Mouse (Mus musculus): ENCODE results near the gene Taok1. TPM values are rescaled to one million over a fixed set of nuclear protein-coding genes. Genes with fewer than 3 reads are reported as not detected.
A peak's percentile ranks its signal among the peaks of the same experiment; 100 is the strongest.

Gene Taok1
- polyA plus RNA-seq, 1 experiment = 9.2 TPM

DNA sequence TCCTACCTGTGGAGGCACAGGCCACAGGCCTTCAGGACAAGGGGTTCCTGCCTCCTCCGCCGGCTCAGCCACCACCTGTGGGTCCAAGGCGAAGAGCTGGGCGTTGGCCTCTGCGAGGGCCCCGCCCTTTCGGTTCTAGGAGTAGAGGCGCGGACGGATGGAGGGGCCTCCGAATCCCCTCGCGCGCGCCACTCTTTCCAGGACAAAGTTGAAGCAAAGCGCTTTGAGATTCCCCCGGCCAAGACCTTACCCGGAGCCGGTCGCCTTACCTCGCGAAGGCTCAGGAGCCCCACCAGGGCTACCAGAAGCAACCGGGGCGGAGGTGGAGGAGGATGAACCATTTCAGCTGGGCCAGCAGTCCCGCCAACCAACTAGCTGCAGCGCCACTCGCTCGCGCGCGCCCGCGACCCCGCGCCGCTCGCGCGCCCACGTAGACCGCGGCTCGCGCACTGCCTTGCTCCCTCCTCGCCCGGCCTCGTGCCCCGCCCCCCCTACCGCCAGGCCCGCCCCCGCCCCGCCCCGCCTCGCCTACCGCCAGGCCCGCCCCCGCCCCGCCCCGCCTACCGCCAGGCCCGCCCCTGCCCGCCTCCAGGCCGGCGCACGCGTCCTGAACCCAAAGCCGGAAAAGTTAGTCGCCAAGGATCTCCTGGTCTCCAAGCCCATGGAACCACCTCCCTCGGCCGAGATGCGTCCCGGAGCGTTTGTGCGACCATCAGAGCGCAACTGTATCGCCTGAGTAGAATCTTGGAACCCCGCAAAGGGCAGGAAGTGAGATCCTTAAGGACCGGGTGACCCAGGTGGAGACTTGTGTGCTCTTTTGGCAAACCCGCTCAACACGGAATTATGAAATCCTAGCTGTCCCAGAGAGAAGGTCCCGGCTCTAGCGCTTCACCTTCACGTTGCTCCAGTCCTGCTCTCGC, 94.5 kb downstream of the Taok1 start:
- DNase-seq = peak; percentile 82

DNA sequence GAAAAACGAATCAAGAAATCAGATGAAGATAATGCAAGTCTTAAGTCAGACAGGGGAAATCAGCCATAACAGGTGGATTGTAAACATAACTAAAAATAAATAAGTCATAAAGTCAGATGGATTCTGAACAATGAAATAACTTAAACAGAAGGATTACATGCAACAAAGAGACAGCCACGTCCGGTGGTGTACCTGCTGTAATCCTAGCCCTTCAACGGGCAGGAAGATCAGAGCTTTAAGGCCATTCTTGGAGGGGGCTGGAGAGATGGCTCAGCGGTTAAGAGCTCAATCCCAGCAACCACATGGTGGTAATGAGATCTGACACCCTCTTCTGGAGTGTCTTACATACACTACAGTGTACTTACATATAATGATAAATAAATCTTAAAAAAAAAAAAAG, 96.3 kb downstream of the Taok1 start:
- TF ChIP-seq CTCF (IDR thresholded peaks at IDR 0.05; ENCODE audit: insufficient read depth, low read length) (no peak), POLR2A (IDR thresholded peaks at IDR 0.05; ENCODE audit: borderline replicate concordance, extremely low read depth, low read depth, low read length) (no peak)
- no peak for DNase-seq
- Histone ChIP-seq H3K4me1 (ENCODE audit: control insufficient read depth, insufficient read depth, low read length) (peaks cover 21% of the 10 kb centered on the region), H3K4me3 (replicated peaks; ENCODE audit: extremely low read depth, low read depth, low read length) (no peak overlapping the region)
- WGBS = 57% methylated on average over 5 of the region's 5 CpGs

More for the DNA sequence above, 94.5 kb downstream of the Taok1 start:
- Histone ChIP-seq H3K4me1 (ENCODE audit: control insufficient read depth, insufficient read depth, low read length) (peaks cover 20% of the 10 kb centered on the region), H3K4me3 (replicated peaks; ENCODE audit: extremely low read depth, low read depth, low read length) (peak overlapping the region; percentile 84)
- WGBS = under 1% methylated on average over 77 of the region's 84 CpGs
- TF ChIP-seq CTCF (IDR thresholded peaks at IDR 0.05; ENCODE audit: insufficient read depth, low read length) (no peak), POLR2A (IDR thresholded peaks at IDR 0.05; ENCODE audit: borderline replicate concordance, extremely low read depth, low read depth, low read length) (peak; percentile 84; the same call in 1 of the 2 replicates)

DNA sequence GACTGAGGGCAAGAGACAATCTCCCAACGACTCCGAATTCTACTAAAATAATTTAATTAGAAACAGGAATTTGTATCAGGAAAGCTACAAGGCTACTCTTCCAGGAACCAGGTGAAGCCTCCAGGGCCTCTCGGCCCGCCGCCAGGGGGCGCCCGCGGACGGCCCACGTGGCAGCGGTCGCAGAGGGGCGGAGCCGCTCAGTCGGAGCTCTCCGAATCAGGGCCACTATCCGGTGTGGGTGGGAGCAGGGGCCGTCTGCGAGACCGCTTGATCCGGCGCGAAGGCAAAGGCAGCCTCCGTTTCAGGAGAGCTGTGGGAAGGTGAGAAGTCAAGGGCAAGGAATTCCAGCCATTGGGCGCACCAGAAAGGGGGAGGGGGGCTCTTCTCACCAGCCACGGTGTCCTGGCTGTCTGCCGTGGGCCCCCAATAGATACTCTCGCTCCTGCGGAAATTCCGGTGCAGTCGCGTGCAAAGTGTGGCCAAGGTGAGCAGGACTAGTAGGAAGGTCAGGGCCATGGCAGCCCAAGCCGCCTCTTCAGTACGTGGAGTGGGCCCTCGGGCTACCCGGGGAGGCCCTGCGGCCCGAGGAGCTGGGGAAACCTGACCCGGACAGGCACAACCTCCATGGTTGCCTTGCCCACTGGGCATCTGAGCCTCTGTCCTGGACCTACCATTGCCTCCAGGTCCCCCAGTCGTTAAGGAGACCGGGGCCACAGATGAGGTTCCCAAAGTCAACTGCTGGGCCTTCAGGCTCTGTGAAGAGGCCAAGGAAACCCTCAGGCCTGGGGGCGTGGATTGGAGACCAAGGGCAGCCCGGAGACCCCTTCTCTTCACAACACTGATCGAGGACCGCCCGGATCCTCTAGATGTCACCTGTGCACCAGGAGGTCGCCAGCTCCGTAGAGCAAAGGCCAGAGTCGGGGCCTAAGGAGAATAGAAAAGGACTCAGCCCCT, 99.3 kb downstream of the Taok1 start:
- 23% methylated on average over 49 of the region's 49 CpGs for WGBS
- peak overlapping the region; percentile 64 for H3K4me3 ChIP-seq (replicated peaks; ENCODE audit: extremely low read depth, low read depth, low read length)
- TF ChIP-seq CTCF (IDR thresholded peaks at IDR 0.05; ENCODE audit: insufficient read depth, low read length) = peak; percentile 40
- no peak for TF ChIP-seq POLR2A (IDR thresholded peaks at IDR 0.05; ENCODE audit: borderline replicate concordance, extremely low read depth, low read depth, low read length)
- H3K4me1 ChIP-seq (ENCODE audit: control insufficient read depth, insufficient read depth, low read length) = peaks cover 17% of the 10 kb centered on the region
- DNase-seq = peak; percentile 80

DNA sequence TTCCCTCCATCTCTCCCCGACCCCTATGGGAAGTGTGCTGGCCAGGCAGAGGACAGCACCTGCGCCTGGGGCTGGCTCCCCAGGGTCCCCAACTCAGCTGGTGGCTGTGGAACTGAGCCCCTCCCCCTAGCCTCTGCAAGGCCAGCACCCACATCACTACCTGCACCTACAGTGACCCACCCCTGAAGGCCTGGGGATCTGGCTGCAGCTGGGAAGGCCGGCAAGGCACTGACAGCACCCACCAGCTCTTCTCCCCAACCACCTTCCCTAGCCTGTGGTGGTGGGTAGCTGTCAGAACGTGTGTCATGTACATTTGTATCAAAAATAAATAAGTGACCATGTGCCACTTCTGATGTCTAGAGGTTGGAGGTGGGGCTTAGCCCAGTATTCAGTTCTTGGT, 100.2 kb downstream of the Taok1 start:
- TF ChIP-seq POLR2A (IDR thresholded peaks at IDR 0.05; ENCODE audit: borderline replicate concordance, extremely low read depth, low read depth, low read length) (no peak), CTCF (IDR thresholded peaks at IDR 0.05; ENCODE audit: insufficient read depth, low read length) (no peak)
- WGBS = 65% methylated on average over 4 of the region's 4 CpGs
- DNase-seq = no peak

DNA sequence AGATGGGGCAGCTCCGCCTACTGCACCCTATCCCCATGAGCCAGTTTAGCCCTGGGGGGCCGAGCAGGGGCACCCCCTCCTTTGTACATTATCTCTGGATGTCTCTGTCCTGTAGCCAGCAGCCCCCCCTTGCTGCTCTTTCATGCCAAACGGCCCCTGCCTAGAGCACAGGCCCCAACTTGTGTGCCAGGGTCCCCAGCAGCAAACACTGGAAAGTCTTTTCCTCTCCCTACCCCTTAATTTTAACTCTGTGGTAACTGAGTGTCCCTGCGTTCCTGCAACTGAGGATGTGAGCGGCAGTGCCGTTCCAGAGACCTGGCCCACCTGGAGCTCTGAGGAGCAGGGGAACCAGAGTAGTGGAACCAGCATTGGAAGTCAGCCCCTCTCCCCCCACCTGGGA, 100.7 kb downstream of the Taok1 start:
- peak; percentile 3 for DNase-seq
- Histone ChIP-seq H3K4me3 (replicated peaks; ENCODE audit: extremely low read depth, low read depth, low read length) (no peak overlapping the region), H3K4me1 (ENCODE audit: control insufficient read depth, insufficient read depth, low read length) (peaks cover 21% of the 10 kb centered on the region)
- 82% methylated on average over 6 of the region's 6 CpGs for WGBS
- no peak for TF ChIP-seq CTCF (IDR thresholded peaks at IDR 0.05; ENCODE audit: insufficient read depth, low read length)
- TF ChIP-seq POLR2A (IDR thresholded peaks at IDR 0.05; ENCODE audit: borderline replicate concordance, extremely low read depth, low read depth, low read length) = no peak

More for the DNA sequence above, 100.2 kb downstream of the Taok1 start:
- Histone ChIP-seq H3K4me1 (ENCODE audit: control insufficient read depth, insufficient read depth, low read length) (peaks cover 23% of the 10 kb centered on the region), H3K4me3 (replicated peaks; ENCODE audit: extremely low read depth, low read depth, low read length) (no peak overlapping the region)

DNA sequence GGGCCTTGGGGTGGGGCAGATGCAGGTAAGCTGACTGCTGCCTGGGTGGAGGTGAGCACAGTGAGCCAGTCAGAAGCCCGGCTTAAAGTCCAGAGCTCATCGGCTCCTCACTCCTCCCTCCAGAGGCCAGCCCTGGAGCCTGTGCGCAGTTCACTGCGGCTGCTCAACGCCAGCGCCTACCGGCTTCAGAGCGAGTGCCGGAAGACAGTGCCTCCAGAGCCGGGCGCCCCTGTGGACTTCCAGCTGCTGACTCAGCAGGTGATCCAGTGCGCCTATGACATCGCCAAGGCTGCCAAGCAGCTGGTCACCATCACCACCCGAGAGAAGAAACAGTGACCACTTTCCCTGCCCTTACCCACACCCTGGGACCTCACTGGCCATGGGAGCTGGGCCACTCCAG, 101.3 kb downstream of the Taok1 start:
- no peak for TF ChIP-seq POLR2A (IDR thresholded peaks at IDR 0.05; ENCODE audit: borderline replicate concordance, extremely low read depth, low read depth, low read length)
- no peak for TF ChIP-seq CTCF (IDR thresholded peaks at IDR 0.05; ENCODE audit: insufficient read depth, low read length)
- 80% methylated on average over 14 of the region's 14 CpGs for WGBS
- no peak overlapping the region for H3K4me3 ChIP-seq (replicated peaks; ENCODE audit: extremely low read depth, low read depth, low read length)
- peak; percentile 8 for DNase-seq
- peaks cover 21% of the 10 kb centered on the region for H3K4me1 ChIP-seq (ENCODE audit: control insufficient read depth, insufficient read depth, low read length)

DNA sequence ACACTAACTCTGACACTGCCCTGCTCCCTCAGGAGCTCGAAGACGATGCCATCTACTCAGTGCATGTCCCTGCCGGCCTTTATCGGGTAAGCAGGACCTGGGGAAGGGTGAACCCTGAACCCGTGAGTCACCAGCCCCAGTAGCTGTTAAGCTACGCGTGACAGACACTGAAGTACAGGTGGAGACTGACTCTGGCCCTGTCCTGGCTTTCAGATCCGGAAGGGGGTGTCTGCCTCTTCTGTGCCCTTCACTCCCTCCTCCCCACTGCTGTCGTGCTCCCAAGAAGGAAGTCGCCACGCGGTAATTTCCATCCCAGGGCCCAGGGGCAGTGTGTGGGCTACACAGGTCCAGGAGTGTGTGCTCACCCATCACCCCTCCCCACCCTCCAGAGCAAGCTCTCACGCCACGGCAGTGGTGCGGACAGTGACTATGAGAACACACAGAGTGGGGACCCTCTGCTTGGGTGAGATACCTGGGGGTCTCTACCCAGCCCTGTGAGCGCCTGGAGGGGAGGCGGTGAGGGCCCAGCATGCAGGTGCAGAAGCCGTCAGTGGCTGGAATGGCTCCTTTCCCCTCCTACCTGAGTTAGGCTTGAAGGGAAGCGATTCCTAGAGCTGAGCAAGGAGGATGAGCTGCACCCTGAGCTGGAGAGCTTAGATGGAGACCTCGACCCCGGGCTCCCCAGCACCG, 102.2 kb downstream of the Taok1 start:
- H3K4me1 ChIP-seq (ENCODE audit: control insufficient read depth, insufficient read depth, low read length) = peaks cover 21% of the 10 kb centered on the region
- DNase-seq = peak; percentile 2
- no peak overlapping the region for H3K4me3 ChIP-seq (replicated peaks; ENCODE audit: extremely low read depth, low read depth, low read length)
- TF ChIP-seq CTCF (IDR thresholded peaks at IDR 0.05; ENCODE audit: insufficient read depth, low read length) (no peak), POLR2A (IDR thresholded peaks at IDR 0.05; ENCODE audit: borderline replicate concordance, extremely low read depth, low read depth, low read length) (no peak)
- WGBS = 81% methylated on average over 22 of the region's 22 CpGs

DNA sequence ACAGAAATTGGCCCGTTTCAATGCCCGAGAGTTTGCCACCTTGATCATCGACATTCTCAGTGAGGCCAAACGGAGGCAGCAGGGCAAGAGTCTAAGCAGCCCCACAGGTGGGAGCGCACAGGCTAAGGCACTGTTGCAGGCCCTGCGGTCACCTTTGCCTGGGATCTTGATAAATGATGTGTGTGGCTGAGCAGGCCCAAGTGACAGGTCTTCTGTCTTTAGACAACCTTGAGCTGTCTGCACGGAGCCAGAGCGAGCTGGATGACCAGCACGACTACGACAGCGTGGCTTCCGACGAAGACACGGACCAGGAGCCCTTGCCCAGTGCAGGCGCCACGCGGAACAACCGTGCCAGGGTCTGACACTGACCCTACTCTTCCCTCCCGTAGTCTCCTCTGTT, 103.2 kb downstream of the Taok1 start:
- no peak for TF ChIP-seq CTCF (IDR thresholded peaks at IDR 0.05; ENCODE audit: insufficient read depth, low read length)
- H3K4me3 ChIP-seq (replicated peaks; ENCODE audit: extremely low read depth, low read depth, low read length) = no peak overlapping the region
- H3K4me1 ChIP-seq (ENCODE audit: control insufficient read depth, insufficient read depth, low read length) = peaks cover 21% of the 10 kb centered on the region
- DNase-seq = no peak
- 91% methylated on average over 19 of the region's 19 CpGs for WGBS

DNA sequence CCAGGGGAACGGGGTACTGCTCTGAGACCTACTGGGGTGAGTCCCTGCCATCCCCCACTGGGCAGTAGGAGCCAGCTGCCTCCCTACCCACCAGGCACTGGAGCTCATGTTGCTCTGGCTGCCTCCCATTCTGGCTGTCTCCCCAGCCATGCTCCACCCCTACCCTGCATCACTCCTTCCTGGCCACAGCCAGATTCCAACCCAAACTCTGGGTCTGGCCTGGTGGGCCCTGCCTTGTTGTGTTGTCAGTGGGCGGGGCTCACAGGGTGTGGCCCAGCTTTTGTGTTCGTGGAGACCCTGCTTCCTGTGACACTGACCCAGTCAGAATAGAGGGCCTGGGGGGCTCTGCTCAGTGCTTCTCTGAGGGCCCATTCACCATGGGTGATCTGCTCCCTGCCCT, 104.1 kb downstream of the Taok1 start:
- Histone ChIP-seq H3K4me3 (replicated peaks; ENCODE audit: extremely low read depth, low read depth, low read length) (no peak overlapping the region), H3K4me1 (ENCODE audit: control insufficient read depth, insufficient read depth, low read length) (peaks cover 22% of the 10 kb centered on the region)
- TF ChIP-seq POLR2A (IDR thresholded peaks at IDR 0.05; ENCODE audit: borderline replicate concordance, extremely low read depth, low read depth, low read length) (no peak), CTCF (IDR thresholded peaks at IDR 0.05; ENCODE audit: insufficient read depth, low read length) (no peak)
- 60% methylated on average over 3 of the region's 3 CpGs for WGBS
- DNase-seq = no peak
